Mouse (Mus musculus) heart, postnatal 14 days (tissue): ENCODE results near the gene Gclc. TPM values are rescaled to one million over a fixed set of nuclear protein-coding genes. Genes with fewer than 3 reads are reported as not detected.
A peak's percentile ranks its signal among the peaks of the same experiment; 100 is the strongest.

ENCODE experiments used
- DNase-seq, 2 experiments: peaks; one replicate each; pipeline ENCODE4 v3.0.0; 2021 to 2022
- intact Hi-C: fragments of 180-260 bp; cut with DNase I; formaldehyde crosslinking; loops from one replicate; pipeline ENCODE4 v1.15.1; 2025
- total RNA-seq, 2 experiments: library from RNA; stranded (reverse); gene quantifications; 2 replicates each; pipeline ENCODE4 v1.2.3; 2021

Gene Gclc
- total RNA-seq, 2 experiments from 2014 or later: 9.7 to 11.6 TPM

GRCm38 (mm10) chr9:77835756-77836155 lies 81.4 kb downstream of the Gclc start:
- intact Hi-C loops: no loop called here
- no peak for DNase-seq

GRCm38 (mm10) chr9:77838586-77838985 lies 84.3 kb downstream of the Gclc start:
- peak in 1 of 2 experiments; percentile 34 for DNase-seq
- intact Hi-C loops: no loop called here

Other genes with a start within 250 kb of the Gclc start
- 10 to 100 TPM; 18.7 to 19.9 TPM for gene Lrrc1, start 209.7 kb upstream of the Gclc start, total RNA-seq
- 100 to 1,000 TPM; 123 to 134 TPM for gene Klhl31, start 118.0 kb upstream of the Gclc start, total RNA-seq
- 10 to 100 TPM; 44.9 to 54.1 TPM for gene Elovl5, start 162.8 kb downstream of the Gclc start, total RNA-seq